Mouse (Mus musculus): ENCODE measurements at regions not wholly inside any gene's neighbourhood (a gene's known extent, or its start where the extent isn't known, plus 50 kb on each side); places are given as distances from the start of the nearest gene placed in this dataset.

GRCm38 (mm10) chr13:85639376-85640229, 350.7 kb upstream of the Rasa1 start:
- H3K4me3 ChIP-seq: no peak overlapping the region
- H3K27me3 ChIP-seq: no peaks in the 10 kb centered on the region
- H3K27ac ChIP-seq: peak overlapping the region; percentile 60; the same call in 1 of the 2 replicates
- H3K36me3 ChIP-seq: no peaks in the 10 kb centered on the region
- peaks cover 5% of the 10 kb centered on the region; the same call in 1 of the 2 replicates for H3K4me1 ChIP-seq
- no peak overlapping the region for H3K9ac ChIP-seq
- H3K4me2 ChIP-seq: no peak overlapping the region
- 15% methylated on average over 8 of the region's 8 CpGs for WGBS
- 0 out of 2 replicates have a peak, but pooled peaks have one; percentile 58 for ATAC-seq (ENCODE audit: insufficient number of reproducible peaks, low FRiP score, low TSS enrichment, low read depth)
- H3K9me3 ChIP-seq: no peaks in the 10 kb centered on the region

GRCm38 (mm10) chr13:85629506-85630175, 340.7 kb upstream of the Rasa1 start:
- Histone ChIP-seq H3K4me2 (no peak overlapping the region), H3K4me1 (no peaks in the 10 kb centered on the region), H3K27ac (no peak overlapping the region), H3K27me3 (no peaks in the 10 kb centered on the region), H3K4me3 (no peak overlapping the region), H3K9ac (no peak overlapping the region), H3K36me3 (no peaks in the 10 kb centered on the region), H3K9me3 (no peaks in the 10 kb centered on the region)
- ATAC-seq (ENCODE audit: insufficient number of reproducible peaks, low FRiP score, low TSS enrichment, low read depth): no peak
- 68% methylated on average over 4 of the region's 4 CpGs for WGBS
